Mouse (Mus musculus) limb, embryonic 13.5 days (tissue): ENCODE measurements around the gene Mycl. TPM values are rescaled to one million over a fixed set of nuclear protein-coding genes. Genes with fewer than 3 reads are reported as not detected.

ENCODE experiments used
- ATAC-seq: fragments of 200-750 bp; cut with Nextera tagmentation; 2 replicates; pipeline ENCODE4 v1.8.0; 2017; ENCODE audit warnings: low read depth, moderate number of reproducible peaks, moderate TSS enrichment; ENCODE audit not compliant: low FRiP score
- H3K27ac ChIP-seq: fragments of 300-500 bp; sonication (generic); 2 replicates; pipeline ENCODE4 v1.5.1; 2015; ENCODE audit warnings: inconsistent platforms, mild to moderate bottlenecking, moderate library complexity
- H3K27me3 ChIP-seq: fragments of 300-500 bp; sonication (generic); 2 replicates; pipeline ENCODE4 v1.6.1; 2015; ENCODE audit warnings: mild to moderate bottlenecking, inconsistent platforms
- H3K36me3 ChIP-seq: fragments of 300-500 bp; sonication (generic); 2 replicates; pipeline ENCODE4 v1.6.1; 2015; ENCODE audit warnings: inconsistent platforms, mild to moderate bottlenecking, moderate library complexity
- H3K4me1 ChIP-seq: fragments of 300-500 bp; sonication (generic); 2 replicates; pipeline ENCODE4 v1.6.1; 2015; ENCODE audit warnings: inconsistent platforms
- H3K4me2 ChIP-seq: fragments of 300-500 bp; sonication (generic); replicated peaks from 2 replicates; pipeline ENCODE4 v1.6.1; 2015; ENCODE audit warnings: inconsistent platforms, mild to moderate bottlenecking, moderate library complexity
- H3K4me3 ChIP-seq: fragments of 300-500 bp; sonication (generic); 2 replicates; pipeline ENCODE4 v1.5.1; 2015; ENCODE audit warnings: moderate library complexity, mild to moderate bottlenecking, inconsistent platforms
- H3K9ac ChIP-seq: fragments of 300-500 bp; sonication (generic); 2 replicates; pipeline ENCODE4 v1.6.1; 2015; ENCODE audit warnings: mild to moderate bottlenecking, inconsistent platforms
- H3K9me3 ChIP-seq: fragments of 300-500 bp; sonication (generic); 2 replicates; pipeline ENCODE4 v1.6.1; 2016; ENCODE audit warnings: inconsistent platforms
- WGBS: fragments of 180-500 bp; shearing (Covaris S2); methylation state at CpG from one replicate; pipeline ENCODE4 v1.1.7; 2015; 5-methylcytosine and 5-hydroxymethylcytosine counted together
- polyA plus RNA-seq: library from polyadenylated mRNA; unstranded; fragments of >200 nt; fragmentation: Nextera tagmentation; extraction: Ambion mirVana; gene quantifications from 2 replicates; pipeline ENCODE4 v1.2.1, GENCODE M21; 2015

The Mycl gene
- polyA plus RNA-seq, 1 experiment from 2014 or later: 28.2 TPM

DNA sequence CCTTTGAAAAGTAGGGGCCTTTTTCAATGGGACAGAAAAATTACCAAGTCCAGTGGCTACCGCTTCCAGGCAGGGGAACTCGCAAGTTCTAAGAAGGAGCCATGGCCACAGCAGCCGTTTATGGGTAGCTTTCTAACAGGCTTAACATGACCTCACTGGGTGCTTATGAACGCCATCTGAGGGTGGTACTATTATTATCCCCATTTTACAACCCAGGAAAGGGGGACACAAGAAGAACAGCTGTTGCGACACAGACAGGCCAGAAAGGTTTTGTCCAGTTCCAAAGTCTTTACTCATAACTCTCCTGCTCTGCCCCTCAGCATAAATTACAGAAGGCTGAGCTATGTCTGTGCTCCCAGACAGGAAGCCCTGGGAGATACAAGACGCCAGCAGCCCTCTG is 33.9 kb upstream of the Mycl start:
- peak overlapping the region; percentile 73 for H3K4me3 ChIP-seq
- H3K27me3 ChIP-seq: 0 out of 2 replicates have a peak, but pooled peaks cover 5% of the 10 kb centered on the region
- H3K9ac ChIP-seq: no peak overlapping the region
- WGBS: 30% methylated on average over 6 of the region's 6 CpGs
- 0 out of 2 replicates have a peak, but pooled peaks cover 2% of the 10 kb centered on the region for H3K36me3 ChIP-seq
- H3K4me1 ChIP-seq: peaks cover 50% of the 10 kb centered on the region
- peak overlapping the region; percentile 99 for H3K4me2 ChIP-seq
- ATAC-seq: no peak
- no peak overlapping the region for H3K27ac ChIP-seq
- H3K9me3 ChIP-seq: no peaks in the 10 kb centered on the region

GRCm38 (mm10) chr4:122962751-122963150 is 32.7 kb upstream of the Mycl start:
- Histone ChIP-seq H3K4me2 (no peak overlapping the region), H3K9me3 (no peaks in the 10 kb centered on the region), H3K9ac (no peak overlapping the region), H3K27ac (no peak overlapping the region), H3K4me1 (peaks cover 46% of the 10 kb centered on the region), H3K36me3 (0 out of 2 replicates have a peak, but pooled peaks cover 2% of the 10 kb centered on the region), H3K4me3 (no peak overlapping the region), H3K27me3 (0 out of 2 replicates have a peak, but pooled peaks cover 5% of the 10 kb centered on the region)
- ATAC-seq: no peak
- 42% methylated on average over 8 of the region's 8 CpGs for WGBS

DNA sequence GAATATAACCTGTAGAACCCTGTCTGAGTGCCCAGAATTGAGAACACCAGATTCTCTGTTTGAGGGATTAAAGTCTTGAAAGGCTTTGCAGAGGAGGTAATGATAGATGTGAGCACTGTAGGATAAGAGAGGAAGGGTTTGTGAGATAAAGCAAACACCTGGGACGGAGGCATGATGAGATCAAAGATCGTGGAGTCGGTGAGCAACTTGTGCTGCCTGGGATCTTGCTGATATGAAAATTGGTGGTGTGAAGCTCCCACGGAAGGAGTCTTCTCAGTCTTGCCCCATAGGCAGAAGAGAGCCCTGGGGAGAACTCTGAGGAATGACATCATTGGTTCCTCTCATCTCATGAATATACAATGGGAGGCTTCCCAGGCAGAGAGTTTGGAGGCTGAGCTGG is 27.3 kb upstream of the Mycl start:
- 71% methylated on average over 4 of the region's 4 CpGs for WGBS
- ATAC-seq: no peak
- peaks cover 5% of the 10 kb centered on the region; the same call in 1 of the 2 replicates for H3K4me1 ChIP-seq
- H3K36me3 ChIP-seq: no peaks in the 10 kb centered on the region
- H3K9ac ChIP-seq: no peak overlapping the region
- H3K4me3 ChIP-seq: no peak overlapping the region
- H3K27ac ChIP-seq: no peak overlapping the region
- H3K27me3 ChIP-seq: no peaks in the 10 kb centered on the region
- no peaks in the 10 kb centered on the region for H3K9me3 ChIP-seq
- no peak overlapping the region for H3K4me2 ChIP-seq

GRCm38 (mm10) chr4:122971191-122971590 is 24.3 kb upstream of the Mycl start:
- Histone ChIP-seq H3K27ac (no peak overlapping the region), H3K9ac (no peak overlapping the region), H3K4me1 (peaks cover 4% of the 10 kb centered on the region; the same call in 1 of the 2 replicates), H3K4me2 (no peak overlapping the region), H3K4me3 (no peak overlapping the region), H3K36me3 (no peaks in the 10 kb centered on the region), H3K9me3 (no peaks in the 10 kb centered on the region), H3K27me3 (no peaks in the 10 kb centered on the region)
- 85% methylated on average over 4 of the region's 4 CpGs for WGBS
- no peak for ATAC-seq

DNA sequence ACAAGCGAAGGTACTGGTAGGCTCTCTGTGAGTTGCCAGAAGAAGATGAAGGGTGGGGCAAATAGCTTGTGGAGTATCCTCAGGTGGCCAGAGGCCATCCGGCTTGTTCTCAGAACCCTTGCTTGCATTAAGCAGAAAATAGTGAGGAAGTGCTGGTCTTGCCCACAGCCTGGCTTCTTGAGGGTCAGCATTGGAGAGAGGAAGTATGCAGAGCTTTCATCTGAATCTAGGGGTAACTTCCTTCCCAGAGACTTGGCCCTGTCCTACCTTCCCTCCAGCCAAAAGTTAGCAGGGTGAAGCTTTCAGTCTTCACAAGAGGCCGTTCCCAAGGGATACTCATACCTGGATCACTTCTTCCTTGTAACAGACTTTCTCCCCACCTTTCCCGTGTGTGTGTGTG is 23.8 kb upstream of the Mycl start:
- Histone ChIP-seq H3K36me3 (no peaks in the 10 kb centered on the region), H3K4me3 (no peak overlapping the region), H3K27ac (no peak overlapping the region), H3K4me2 (no peak overlapping the region), H3K9me3 (no peaks in the 10 kb centered on the region), H3K9ac (no peak overlapping the region), H3K27me3 (no peaks in the 10 kb centered on the region), H3K4me1 (peaks cover 4% of the 10 kb centered on the region; the same call in 1 of the 2 replicates)
- WGBS: 81% methylated on average over 4 of the region's 4 CpGs
- no peak for ATAC-seq

DNA sequence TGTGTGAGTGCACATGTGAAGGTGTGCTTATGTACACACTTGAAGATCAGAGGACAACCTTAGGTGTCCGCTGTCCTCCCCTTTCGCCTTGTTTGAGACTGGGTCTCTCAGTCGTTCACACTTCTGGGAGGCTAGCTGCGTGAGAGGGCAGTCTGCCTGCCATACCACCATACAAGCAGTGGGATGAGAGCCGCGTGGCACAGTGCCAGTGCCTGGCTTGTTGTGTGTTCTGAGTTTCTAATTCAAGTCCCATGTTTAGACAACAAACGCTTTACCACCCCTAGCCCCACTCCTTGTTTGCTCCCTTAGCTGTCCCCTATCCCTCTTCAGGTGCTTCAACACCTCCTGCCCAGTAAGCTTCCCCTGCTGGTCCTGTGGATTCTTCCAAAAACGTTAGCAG is 23.4 kb upstream of the Mycl start:
- Histone ChIP-seq H3K9ac (no peak overlapping the region), H3K27me3 (no peaks in the 10 kb centered on the region), H3K27ac (no peak overlapping the region), H3K4me3 (no peak overlapping the region), H3K4me2 (no peak overlapping the region), H3K36me3 (no peaks in the 10 kb centered on the region), H3K9me3 (no peaks in the 10 kb centered on the region), H3K4me1 (peaks cover 5% of the 10 kb centered on the region; the same call in 1 of the 2 replicates)
- ATAC-seq: no peak
- 80% methylated on average over 8 of the region's 8 CpGs for WGBS

GRCm38 (mm10) chr4:122974976-122975520 is 20.4 kb upstream of the Mycl start:
- Histone ChIP-seq H3K9me3 (no peaks in the 10 kb centered on the region), H3K4me1 (peaks cover 11% of the 10 kb centered on the region; the same call in 1 of the 2 replicates), H3K27ac (no peak overlapping the region), H3K36me3 (no peaks in the 10 kb centered on the region), H3K4me3 (no peak overlapping the region), H3K4me2 (no peak overlapping the region), H3K27me3 (0 out of 2 replicates have a peak, but pooled peaks cover 6% of the 10 kb centered on the region), H3K9ac (no peak overlapping the region)
- WGBS: 77% methylated on average over 5 of the region's 5 CpGs
- ATAC-seq: no peak

DNA sequence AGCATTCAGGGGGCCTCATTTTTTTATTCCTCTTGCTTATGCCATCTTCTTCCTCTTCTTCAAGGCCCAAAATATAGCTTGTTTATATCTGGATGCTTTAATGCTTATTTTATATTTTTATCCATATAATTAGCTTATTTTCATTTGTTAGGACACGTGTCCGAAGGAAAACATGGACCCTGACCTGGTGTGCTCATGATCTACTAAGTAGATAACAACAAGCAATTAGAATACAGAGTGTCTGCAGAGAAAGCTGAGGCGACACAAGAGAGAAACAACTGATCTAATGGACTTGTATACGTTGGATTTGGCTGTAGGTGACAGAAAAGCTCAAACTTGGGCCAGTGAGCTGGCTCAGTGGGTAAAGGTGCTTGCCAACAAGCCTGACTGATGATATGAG is 18.6 kb upstream of the Mycl start:
- Histone ChIP-seq H3K27me3 (0 out of 2 replicates have a peak, but pooled peaks cover 6% of the 10 kb centered on the region), H3K4me3 (no peak overlapping the region), H3K27ac (no peak overlapping the region), H3K9ac (no peak overlapping the region), H3K9me3 (no peaks in the 10 kb centered on the region), H3K4me1 (peaks cover 19% of the 10 kb centered on the region), H3K4me2 (no peak overlapping the region), H3K36me3 (no peaks in the 10 kb centered on the region)
- ATAC-seq: no peak
- WGBS: 55% methylated on average over 4 of the region's 4 CpGs

GRCm38 (mm10) chr4:122978850-122979249 is 16.6 kb upstream of the Mycl start:
- Histone ChIP-seq H3K4me1 (peaks cover 34% of the 10 kb centered on the region), H3K4me3 (no peak overlapping the region), H3K9me3 (no peaks in the 10 kb centered on the region), H3K4me2 (no peak overlapping the region), H3K9ac (no peak overlapping the region), H3K36me3 (no peaks in the 10 kb centered on the region), H3K27ac (no peak overlapping the region), H3K27me3 (peaks cover 17% of the 10 kb centered on the region)
- WGBS: 77% methylated on average over 2 of the region's 2 CpGs
- ATAC-seq: no peak

DNA sequence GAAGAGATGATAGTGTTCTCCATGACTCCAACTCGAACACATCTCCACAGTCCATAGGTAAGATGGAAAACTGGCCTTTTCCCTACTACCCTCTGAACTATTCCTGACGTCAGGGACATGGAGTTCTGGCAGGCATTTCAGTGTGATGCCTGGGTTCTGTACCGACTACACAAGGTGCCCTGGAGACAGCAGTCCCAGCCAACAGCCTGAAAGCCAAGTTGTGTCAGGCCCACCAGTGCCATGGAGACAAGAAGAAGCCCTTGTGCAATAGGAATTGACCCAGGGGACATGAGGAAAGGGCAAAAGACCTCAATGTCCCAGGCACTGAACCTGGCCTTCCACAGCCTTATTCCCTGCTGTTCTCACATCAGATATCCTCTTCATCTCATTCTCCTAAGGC is 15.6 kb upstream of the Mycl start:
- ATAC-seq: no peak
- no peak overlapping the region for H3K9ac ChIP-seq
- no peak overlapping the region for H3K27ac ChIP-seq
- WGBS: 76% methylated on average over 3 of the region's 3 CpGs
- peaks cover 34% of the 10 kb centered on the region for H3K4me1 ChIP-seq
- H3K27me3 ChIP-seq: peaks cover 25% of the 10 kb centered on the region
- H3K4me3 ChIP-seq: no peak overlapping the region
- H3K4me2 ChIP-seq: no peak overlapping the region
- no peaks in the 10 kb centered on the region for H3K36me3 ChIP-seq
- no peaks in the 10 kb centered on the region for H3K9me3 ChIP-seq

GRCm38 (mm10) chr4:122980684-122981083 is 14.8 kb upstream of the Mycl start:
- 57% methylated on average over 2 of the region's 2 CpGs for WGBS
- peaks cover 25% of the 10 kb centered on the region for H3K27me3 ChIP-seq

GRCm38 (mm10) chr4:122981238-122981637 is 14.2 kb upstream of the Mycl start:
- H3K4me3 ChIP-seq: no peak overlapping the region
- no peaks in the 10 kb centered on the region for H3K36me3 ChIP-seq
- no peak overlapping the region for H3K4me2 ChIP-seq
- H3K9ac ChIP-seq: no peak overlapping the region
- no peaks in the 10 kb centered on the region for H3K9me3 ChIP-seq
- H3K27ac ChIP-seq: no peak overlapping the region
- 80% methylated on average over 7 of the region's 7 CpGs for WGBS
- peaks cover 25% of the 10 kb centered on the region for H3K27me3 ChIP-seq
- no peak for ATAC-seq
- peaks cover 34% of the 10 kb centered on the region for H3K4me1 ChIP-seq

More at GRCm38 (mm10) chr4:122980684-122981083, 14.8 kb upstream of the Mycl start:
- no peak for ATAC-seq
- H3K36me3 ChIP-seq: no peaks in the 10 kb centered on the region
- H3K4me2 ChIP-seq: no peak overlapping the region
- no peak overlapping the region for H3K9ac ChIP-seq
- no peak overlapping the region for H3K27ac ChIP-seq
- H3K4me1 ChIP-seq: peaks cover 34% of the 10 kb centered on the region
- no peak overlapping the region for H3K4me3 ChIP-seq
- no peaks in the 10 kb centered on the region for H3K9me3 ChIP-seq

- Histone ChIP-seq H3K4me3 (no peak overlapping the region), H3K4me1 (peaks cover 34% of the 10 kb centered on the region), H3K4me2 (no peak overlapping the region), H3K9me3 (no peaks in the 10 kb centered on the region), H3K36me3 (no peaks in the 10 kb centered on the region), H3K9ac (no peak overlapping the region), H3K27me3 (peaks cover 28% of the 10 kb centered on the region), H3K27ac (no peak overlapping the region)
- WGBS: 52% methylated on average over 3 of the region's 3 CpGs
- ATAC-seq: no peak
These were observed 13.5 kb upstream of the Mycl start for GRCm38 (mm10) chr4:122981930-122982329.
